Mouse (Mus musculus) ES-E14 (cell line): ENCODE measurements around the gene Actl7b. TPM values are rescaled to one million over a fixed set of nuclear protein-coding genes. Genes with fewer than 3 reads are reported as not detected.
A peak's percentile ranks its signal among the peaks of the same experiment; 100 is the strongest.

Source experiments
- DNase-seq: peaks from one replicate; pipeline ENCODE4 v3.0.0-alpha.2; 2013; ENCODE audit warnings: low read depth, low spot score
- H3K27ac ChIP-seq: 2 replicates; pipeline ENCODE4 v1.5.1; 2012; ENCODE audit warnings: low read depth, mild to moderate bottlenecking, low read length, moderate library complexity, mixed read lengths; ENCODE audit not compliant: poor library complexity, insufficient read depth, severe bottlenecking
- H3K36me3 ChIP-seq: 2 replicates; pipeline ENCODE4 v1.6.1; 2012; ENCODE audit warnings: mild to moderate bottlenecking, low read length, moderate library complexity, mixed read lengths; ENCODE audit not compliant: control insufficient read depth, poor library complexity, insufficient read depth, severe bottlenecking
- H3K4me1 ChIP-seq, 2 experiments: fragments of 150-350 bp in 1 of 2; sonication (generic) in 1 of 2; 2 replicates each; pipeline ENCODE4 v1.6.1; 2012; ENCODE audit warnings: low read length in 2 of 2, mild to moderate bottlenecking in 1 of 2, mixed read lengths in 1 of 2; ENCODE audit not compliant: control insufficient read depth in 2 of 2, insufficient read depth in 2 of 2, poor library complexity in 1 of 2
- H3K4me3 ChIP-seq, 2 experiments: fragments of 150-350 bp in 1 of 2; sonication (generic) in 1 of 2; 2 replicates each; pipeline ENCODE4 v1.5.1; 2012; ENCODE audit warnings: low read length in 2 of 2, low read depth in 1 of 2, mild to moderate bottlenecking in 1 of 2, mixed read lengths in 1 of 2; ENCODE audit not compliant: insufficient read depth in 1 of 2, poor library complexity in 1 of 2, severe bottlenecking in 1 of 2
- H3K9ac ChIP-seq: 2 replicates; pipeline ENCODE4 v1.6.1; 2012; ENCODE audit warnings: low read depth, mild to moderate bottlenecking, low read length, mixed read lengths; ENCODE audit not compliant: poor library complexity, insufficient read depth, severe bottlenecking
- H3K9me3 ChIP-seq: fragments of 150-350 bp; sonication (generic); 2 replicates; pipeline ENCODE4 v1.6.1; 2012; ENCODE audit warnings: low read depth, mild to moderate bottlenecking, low read length; ENCODE audit not compliant: control insufficient read depth, insufficient read depth
- CHD2 ChIP-seq: IDR thresholded peaks from 2 replicates; pipeline ENCODE4 v1.6.1; 2014; ENCODE audit warnings: mild to moderate bottlenecking, low read depth, low read length, inconsistent platforms
- HCFC1 ChIP-seq: IDR thresholded peaks from 2 replicates; pipeline ENCODE4 v1.6.1; 2012; ENCODE audit warnings: low read length, inconsistent platforms, borderline replicate concordance; ENCODE audit not compliant: insufficient read depth
- MAFK ChIP-seq: IDR thresholded peaks from 2 replicates; pipeline ENCODE4 v1.6.1; 2014; ENCODE audit warnings: mild to moderate bottlenecking, low read depth, low read length, inconsistent platforms; ENCODE audit not compliant: insufficient read depth
- ZC3H11A ChIP-seq: IDR thresholded peaks from 2 replicates; pipeline ENCODE4 v1.6.1; 2012; ENCODE audit warnings: low read depth, mild to moderate bottlenecking, inconsistent platforms, low read length, borderline replicate concordance
- ZNF384 ChIP-seq: IDR thresholded peaks from 2 replicates; pipeline ENCODE4 v1.6.1; 2012; ENCODE audit warnings: low read depth, low read length, inconsistent platforms
- in situ Hi-C, 2 experiments: fragments of 600-800 bp; cut with MboI; formaldehyde crosslinking; loops; one replicate each; pipeline ENCODE4 v1.15.1; 2025; ENCODE audit warnings: low sequenced_read_pairs in 2 of 2, inconsistent platforms in 1 of 2; ENCODE audit not compliant: unreplicated experiment in 2 of 2
- total RNA-seq: library from RNA; depleted of rRNA; stranded (reverse); fragments of 300-350 nt; gene quantifications from 2 replicates; pipeline ENCODE4 v1.2.3, GENCODE M21; 2012

Gene Actl7b
- total RNA-seq, 1 experiment: 1.1 TPM

DNA sequence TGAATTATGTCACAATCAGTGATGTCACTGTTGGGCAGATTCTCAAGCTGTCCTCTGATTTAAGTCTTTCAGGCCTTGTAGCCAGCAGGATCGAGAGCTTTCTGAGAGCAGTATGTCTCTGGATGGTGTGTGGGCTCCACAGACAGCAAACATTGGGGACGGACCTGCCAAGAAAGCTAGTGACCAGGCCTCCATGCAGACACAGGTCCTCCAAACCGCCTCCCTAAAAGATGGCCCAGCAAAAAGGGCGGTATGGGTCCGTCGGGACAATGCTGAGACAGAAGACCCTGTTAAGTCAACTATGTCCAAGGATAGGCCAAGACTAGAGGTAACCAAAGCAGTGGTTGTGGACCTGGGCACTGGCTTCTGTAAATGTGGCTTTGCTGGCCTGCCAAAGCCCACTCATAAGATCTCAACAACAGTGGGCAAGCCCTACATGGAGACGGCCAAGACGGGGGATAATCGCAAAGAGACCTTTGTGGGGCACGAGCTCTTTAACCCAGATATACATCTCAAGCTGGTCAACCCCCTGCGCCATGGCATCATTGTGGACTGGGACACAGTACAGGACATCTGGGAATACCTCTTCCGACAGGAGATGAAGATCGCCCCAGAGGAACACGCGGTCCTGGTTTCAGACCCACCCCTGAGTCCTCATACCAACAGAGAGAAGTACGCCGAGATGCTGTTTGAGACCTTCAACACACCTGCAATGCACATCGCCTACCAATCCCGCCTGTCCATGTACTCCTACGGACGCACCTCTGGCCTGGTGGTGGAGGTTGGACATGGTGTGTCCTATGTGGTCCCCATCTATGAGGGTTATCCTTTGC is 2.3 kb upstream of the Actl7b start, which contains the start of gene Actl7a:
Gene Actl7a, plus strand, starts transcription at position 51 of the 833 bp plus-strand sequence.
- Histone ChIP-seq H3K36me3 (peaks cover 12% of the 10 kb centered on the region; the same call in 1 of the 2 replicates), H3K4me3 (no peak within 1 kb of the TSS), H3K9ac (no peak within 1 kb of the TSS), H3K9me3 (no peaks in the 10 kb centered on the region), H3K4me1 (peaks cover 0 to 3% of the 10 kb centered on the region in 2 experiments; a peak in 1 of 4 replicates), H3K27ac (no peak within 1 kb of the TSS)
- no peak for TF ChIP-seq CHD2
- TF ChIP-seq HCFC1: no peak
- TF ChIP-seq ZC3H11A: no peak
- no peak for TF ChIP-seq MAFK
- TF ChIP-seq ZNF384: no peak
- in situ Hi-C loops: no loop called here
- no peak for DNase-seq

DNA sequence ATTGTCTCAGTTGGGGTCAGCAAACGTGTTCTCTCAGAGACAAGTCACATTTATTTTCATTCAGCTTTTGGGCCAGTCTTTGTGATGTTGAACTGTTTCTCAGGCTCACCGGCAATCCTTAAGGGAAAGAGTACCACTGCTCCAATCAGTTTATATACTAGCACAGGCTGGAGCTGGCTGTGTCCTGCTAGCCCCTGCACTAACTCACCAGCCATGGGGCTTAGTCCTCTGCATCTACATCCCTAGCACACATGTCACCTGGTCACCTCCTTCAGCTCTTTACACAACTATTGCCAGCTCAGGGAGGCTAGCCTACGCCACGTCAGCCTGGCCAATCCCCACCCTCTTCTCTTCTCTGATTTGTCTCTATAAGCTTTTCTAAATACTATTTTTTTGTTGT is 1.5 kb upstream of the Actl7b start:
- in situ Hi-C loops: no loop called here
- peaks cover 0 to 3% of the 10 kb centered on the region in 2 experiments; a peak in 1 of 4 replicates for H3K4me1 ChIP-seq
- DNase-seq: no peak
- H3K36me3 ChIP-seq: peaks cover 10% of the 10 kb centered on the region; the same call in 1 of the 2 replicates
- no peak overlapping the region for H3K27ac ChIP-seq
- no peak overlapping the region for H3K9ac ChIP-seq
- H3K9me3 ChIP-seq: no peaks in the 10 kb centered on the region
- no peak overlapping the region for H3K4me3 ChIP-seq
- TF ChIP-seq ZC3H11A (no peak), HCFC1 (no peak), MAFK (no peak), ZNF384 (no peak), CHD2 (no peak)

DNA sequence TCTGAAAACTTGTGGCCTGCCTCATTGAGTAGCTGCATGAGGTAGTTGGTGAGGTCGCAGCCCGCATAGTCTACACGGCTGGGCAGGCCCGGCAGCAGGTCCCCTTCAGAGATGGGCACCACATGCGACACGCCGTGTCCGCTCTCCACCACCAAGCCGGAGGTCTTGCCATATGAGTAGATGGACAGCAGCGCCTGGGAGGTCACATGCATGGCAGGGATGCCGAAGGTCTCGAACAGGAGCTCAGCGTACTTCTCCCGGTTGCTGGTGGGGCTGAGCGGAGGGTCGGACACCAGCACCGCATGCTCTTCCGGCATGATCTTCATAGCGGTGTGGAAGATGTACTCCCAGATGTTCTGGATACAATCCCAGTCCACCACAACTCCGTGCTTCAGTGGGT is 632 bp downstream of the Actl7b start:
- H3K4me3 ChIP-seq: peak overlapping the region; percentile 47 to 59; a peak in 3 of 4 replicates
- peaks cover 0 to 3% of the 10 kb centered on the region in 2 experiments; a peak in 1 of 4 replicates for H3K4me1 ChIP-seq
- no peak for DNase-seq
- in situ Hi-C loops: no loop called here
- no peak overlapping the region for H3K9ac ChIP-seq
- no peak for TF ChIP-seq MAFK
- no peak for TF ChIP-seq HCFC1
- TF ChIP-seq ZC3H11A: no peak
- H3K9me3 ChIP-seq: no peaks in the 10 kb centered on the region
- peaks cover 10% of the 10 kb centered on the region; the same call in 1 of the 2 replicates for H3K36me3 ChIP-seq
- no peak overlapping the region for H3K27ac ChIP-seq

DNA sequence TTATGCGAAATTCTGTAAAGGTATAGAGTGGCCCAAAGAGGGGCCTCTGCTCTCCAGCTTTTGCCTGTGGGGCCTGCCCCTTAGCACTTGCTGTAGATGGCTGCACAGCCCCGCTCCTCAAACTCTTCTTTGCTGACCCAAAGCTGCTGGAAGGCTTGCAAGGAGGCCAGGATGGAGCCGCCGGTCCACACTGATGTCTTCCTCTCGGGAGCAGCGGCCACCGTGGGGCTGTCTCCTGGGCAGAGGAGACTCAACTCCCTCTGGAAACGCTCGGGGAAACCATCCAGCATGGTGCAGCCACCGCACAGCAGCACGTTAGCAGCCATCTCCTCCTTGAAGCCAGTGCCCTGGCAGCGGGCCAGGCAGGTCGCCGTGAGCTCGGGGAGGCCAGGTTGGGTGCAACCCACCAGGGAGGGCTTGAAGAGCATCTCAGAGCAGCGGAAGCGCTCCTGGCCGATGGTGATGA is 1.2 kb downstream of the Actl7b start, which contains the start of gene Gm26657:
Gene Gm26657, plus strand, starts transcription at position 51 of the 466 bp plus-strand sequence.
- Histone ChIP-seq H3K9ac (no peak within 1 kb of the TSS), H3K4me1 (peaks cover 0 to 3% of the 10 kb centered on the region in 2 experiments; a peak in 1 of 4 replicates), H3K36me3 (peaks cover 7% of the 10 kb centered on the region; the same call in 1 of the 2 replicates), H3K4me3 (peak within 1 kb of the TSS; percentile 47 to 59), H3K9me3 (no peaks in the 10 kb centered on the region), H3K27ac (no peak within 1 kb of the TSS)
- TF ChIP-seq HCFC1 (no peak), MAFK (no peak), ZC3H11A (no peak), CHD2 (no peak), ZNF384 (no peak)
- DNase-seq: no peak
- in situ Hi-C loops: no loop called here
